8 mouse cellular contexts compared by ENCODE assay signal in genomic region chr12:81844981-81845380, GRCm38 (mm10). TPM values are rescaled to one million over a fixed set of nuclear protein-coding genes. Genes with fewer than 3 reads are reported as not detected.
A peak's percentile ranks its signal among the peaks of the same experiment; 100 is the strongest.
DNase-seq lines count a peak whose midpoint lies in the region; ATAC-seq lines count a peak whose summit lies in the region.

No protein-coding gene starts in this region.

- H3K36me3 ChIP-seq in forebrain, embryonic 15.5 days, result no peaks in the 10 kb centered on the region
- H3K36me3 ChIP-seq in limb, embryonic 10.5 days, result no peaks in the 10 kb centered on the region

- H3K27me3 ChIP-seq in forebrain, embryonic 15.5 days, result no peaks in the 10 kb centered on the region
- peaks cover 22% of the 10 kb centered on the region for H3K27me3 ChIP-seq in limb, embryonic 10.5 days (ENCODE audit: low read depth, poor library complexity, severe bottlenecking)

- no peak overlapping the region for H3K27ac ChIP-seq in forebrain, embryonic 15.5 days (replicated peaks)
- no peak overlapping the region for H3K27ac ChIP-seq in limb, embryonic 10.5 days

- no peak; the same call in 1 of the 2 replicates for ATAC-seq in forebrain, embryonic 15.5 days (replicated peaks)

- no peaks in the 10 kb centered on the region for H3K9me3 ChIP-seq in forebrain, embryonic 15.5 days
- H3K9me3 ChIP-seq in limb, embryonic 10.5 days (replicated peaks), result no peaks in the 10 kb centered on the region

- H3K4me2 ChIP-seq in forebrain, embryonic 15.5 days (replicated peaks), result peak overlapping the region; percentile 13; the same call in 1 of the 2 replicates

- H3K4me3 ChIP-seq in forebrain, embryonic 15.5 days, result no peak overlapping the region
- peak overlapping the region; percentile 15; the same call in 1 of the 2 replicates for H3K4me3 ChIP-seq in limb, embryonic 10.5 days

- no peak overlapping the region for H3K9ac ChIP-seq in forebrain, embryonic 15.5 days (replicated peaks)

- H3K4me1 ChIP-seq in forebrain, embryonic 15.5 days, result peaks cover 18% of the 10 kb centered on the region
- peaks cover 10% of the 10 kb centered on the region for H3K4me1 ChIP-seq in limb, embryonic 10.5 days

- peak; percentile 52 for DNase-seq in adrenal gland, adult 2 months
- DNase-seq in adrenal gland, adult 8-10 months, result no peak
- peak; percentile 81 for DNase-seq in Muller cell, postnatal 12 days (ENCODE audit: inconsistent ontology term)
- no peak for DNase-seq in limb, embryonic 10.5 days (ENCODE audit: low spot score)
- DNase-seq in neural tube, embryonic 10.5 days (ENCODE audit: extremely low spot score, low spot score), result peak; percentile 35
- DNase-seq in left cerebral cortex, postnatal 14 days (ENCODE audit: low spot score in 2 of 2), result no peak
- no peak for DNase-seq in gastrocnemius, postnatal 4 days (ENCODE audit: low spot score in 2 of 2)

- 9% methylated on average over 14 of the region's 14 CpGs for WGBS in forebrain, embryonic 15.5 days
- WGBS in limb, embryonic 10.5 days, result 28% methylated on average over 14 of the region's 14 CpGs

- intact Hi-C loops in left cerebral cortex, postnatal 14 days (cut with DNase I), result no loop called here

RNA-seq across cellular contexts. Expression of gene Pcnx, which starts 14.8 kb away (rescaled TPM):
- total RNA-seq in adrenal gland, adult 2 months (2021), result 10 to 100 TPM; 48.7 to 56.5 TPM
- 20.5 and 23.4 TPM in 2 replicates for polyA plus RNA-seq in adrenal gland, adult 2 months (2012; rRNA removed)
- total RNA-seq in adrenal gland, adult 8-10 months (2022), result 10 to 100 TPM; 56.1 to 89.3 (median 70.1) TPM
- 12.6 and 14.2 TPM in 2 replicates for polyA plus RNA-seq in forebrain, embryonic 15.5 days (2015; fragmentation: Nextera tagmentation; extraction: Ambion mirVana)
- 6.6 and 8.3 TPM in 2 replicates for polyA plus RNA-seq in limb, embryonic 10.5 days (2016; fragmentation: Nextera tagmentation; extraction: Ambion mirVana)
- 100 to 1,000 TPM; 103 to 119 TPM for total RNA-seq in left cerebral cortex, postnatal 14 days (2021)
- 10 to 100 TPM; 56.4 to 66.9 TPM for total RNA-seq in gastrocnemius, postnatal 4 days (2021)

Comparison
In these comparisons a context has a peak if more than half of its experiments do, and no peak if none do; other contexts are left out.
1. DNase-seq: peak in adrenal gland, adult 2 months (single experiment), Muller cell, postnatal 12 days (single experiment) and neural tube, embryonic 10.5 days (single experiment); none in adrenal gland, adult 8-10 months (single experiment), limb, embryonic 10.5 days (single experiment), left cerebral cortex, postnatal 14 days (0 of 2) and gastrocnemius, postnatal 4 days (0 of 2).